Mouse (Mus musculus): ENCODE results near the gene Chst10. TPM values are rescaled to one million over a fixed set of nuclear protein-coding genes. Genes with fewer than 3 reads are reported as not detected.

Chst10 gene
- polyA plus RNA-seq, 1 experiment, result 38.2 TPM

DNA sequence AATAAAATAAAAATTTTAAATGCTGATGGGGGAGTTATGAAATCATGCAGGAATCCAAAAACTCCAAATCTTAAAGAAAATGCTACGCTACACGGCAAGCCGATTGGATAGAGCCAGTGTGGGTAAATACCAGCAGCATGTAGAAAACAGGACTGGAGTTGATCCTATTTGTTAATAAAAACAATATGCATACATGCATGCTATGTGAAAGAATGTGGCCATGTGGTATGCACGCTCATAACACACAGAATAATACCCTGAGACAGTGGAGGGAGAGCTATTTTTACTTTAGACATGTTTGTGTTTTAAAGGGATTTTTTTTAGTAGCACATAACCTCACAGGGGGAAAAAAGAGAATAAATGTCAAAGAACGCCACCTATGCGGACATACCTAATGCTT is 9.2 kb downstream of the Chst10 start:
- TF ChIP-seq POLR2A (IDR thresholded peaks at IDR 0.05; ENCODE audit: borderline replicate concordance, extremely low read depth, insufficient read depth, insufficient read length, poor library complexity, severe bottlenecking) (no peak), CTCF (IDR thresholded peaks at IDR 0.05; ENCODE audit: borderline replicate concordance, extremely low read depth, insufficient read depth, insufficient read length) (no peak)
- DNase-seq (ENCODE audit: low read depth), result no peak

DNA sequence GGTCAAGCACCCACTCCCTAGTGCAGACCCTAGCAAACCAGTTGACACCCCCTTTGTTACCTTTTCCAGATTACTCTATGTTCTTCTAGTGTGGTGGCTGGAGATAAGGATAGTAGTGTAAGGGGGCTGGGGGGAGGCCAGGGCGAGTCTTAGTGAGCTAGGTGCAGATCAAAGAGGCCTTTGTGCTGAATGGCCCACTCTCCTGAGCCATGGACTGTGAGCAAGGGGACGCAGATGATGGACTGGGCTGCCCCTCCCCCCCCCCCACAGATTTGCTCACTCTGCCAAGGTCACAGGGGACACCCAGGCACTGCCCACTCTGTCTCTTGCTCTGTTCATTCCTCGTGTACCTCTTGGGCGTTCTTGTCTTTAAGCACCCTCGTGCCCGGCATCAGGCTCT is 10.9 kb downstream of the Chst10 start:
- DNase-seq (ENCODE audit: low read depth), result no peak
- no peak for TF ChIP-seq CTCF (IDR thresholded peaks at IDR 0.05; ENCODE audit: borderline replicate concordance, extremely low read depth, insufficient read depth, insufficient read length)
- TF ChIP-seq POLR2A (IDR thresholded peaks at IDR 0.05; ENCODE audit: borderline replicate concordance, extremely low read depth, insufficient read depth, insufficient read length, poor library complexity, severe bottlenecking), result no peak

DNA sequence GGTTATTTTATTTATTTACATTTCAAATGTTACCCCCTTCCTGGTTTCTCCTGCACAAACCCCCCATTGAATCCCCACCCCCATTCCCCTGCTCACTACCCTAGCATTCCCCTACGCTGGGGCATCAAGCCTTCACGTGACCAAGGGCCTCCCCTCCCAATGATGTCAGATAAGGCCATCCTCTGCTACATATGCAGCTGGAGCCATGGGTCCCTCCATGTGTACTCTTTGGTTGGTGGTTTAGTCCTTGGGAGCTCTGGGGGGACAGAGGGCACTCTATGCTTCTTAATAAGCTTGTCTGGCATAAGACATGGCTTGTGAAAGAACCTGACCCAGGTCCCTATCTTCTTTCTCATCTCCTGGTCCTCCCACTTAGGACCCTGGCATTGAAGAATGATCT is 11.4 kb downstream of the Chst10 start:
- DNase-seq (ENCODE audit: low read depth), result no peak
- TF ChIP-seq POLR2A (IDR thresholded peaks at IDR 0.05; ENCODE audit: borderline replicate concordance, extremely low read depth, insufficient read depth, insufficient read length, poor library complexity, severe bottlenecking), result no peak

DNA sequence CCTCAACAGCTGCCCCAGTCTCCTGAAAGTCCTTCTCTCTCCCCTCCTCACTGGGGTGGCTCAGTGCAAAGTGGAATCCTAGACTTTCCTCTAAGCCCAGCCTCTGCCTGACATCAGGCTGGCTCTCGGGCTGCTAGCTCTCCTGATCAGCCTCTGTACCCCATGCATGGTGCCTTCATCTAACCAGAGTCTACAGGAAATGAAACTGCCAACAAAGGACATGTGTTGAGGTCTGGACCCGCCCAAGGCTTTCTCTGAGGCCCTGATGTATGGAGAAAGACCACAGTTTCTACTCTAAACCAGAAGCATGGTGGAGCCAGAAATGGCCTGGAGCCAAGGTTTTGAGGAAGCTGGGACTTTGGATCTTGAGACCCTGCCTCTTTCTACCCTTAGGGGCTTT is 12.0 kb downstream of the Chst10 start:
- no peak for DNase-seq (ENCODE audit: low read depth)
- no peak for TF ChIP-seq CTCF (IDR thresholded peaks at IDR 0.05; ENCODE audit: borderline replicate concordance, extremely low read depth, insufficient read depth, insufficient read length)
- TF ChIP-seq POLR2A (IDR thresholded peaks at IDR 0.05; ENCODE audit: borderline replicate concordance, extremely low read depth, insufficient read depth, insufficient read length, poor library complexity, severe bottlenecking), result no peak

DNA sequence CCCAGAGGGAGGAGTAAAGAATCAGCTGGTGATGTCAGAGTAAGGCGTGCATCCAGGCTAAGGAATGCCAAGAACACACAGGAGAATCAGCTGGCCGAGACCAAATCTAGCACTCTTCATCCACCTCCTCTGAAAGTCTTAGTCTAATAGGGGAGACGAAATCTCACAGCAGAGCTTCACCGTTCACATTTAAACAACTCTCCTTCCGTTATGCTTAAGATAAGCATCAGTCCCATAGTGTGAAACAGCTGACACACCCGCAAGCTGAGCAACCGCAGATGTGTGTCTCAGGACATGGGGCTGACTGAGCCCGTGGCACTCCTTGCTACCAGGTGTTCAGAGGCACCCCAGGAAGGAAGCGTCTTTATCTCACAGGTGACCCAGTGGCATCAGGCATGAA is 14.2 kb downstream of the Chst10 start:
- TF ChIP-seq CTCF (IDR thresholded peaks at IDR 0.05; ENCODE audit: borderline replicate concordance, extremely low read depth, insufficient read depth, insufficient read length) (no peak), POLR2A (IDR thresholded peaks at IDR 0.05; ENCODE audit: borderline replicate concordance, extremely low read depth, insufficient read depth, insufficient read length, poor library complexity, severe bottlenecking) (no peak)
- no peak for DNase-seq (ENCODE audit: low read depth)

DNA sequence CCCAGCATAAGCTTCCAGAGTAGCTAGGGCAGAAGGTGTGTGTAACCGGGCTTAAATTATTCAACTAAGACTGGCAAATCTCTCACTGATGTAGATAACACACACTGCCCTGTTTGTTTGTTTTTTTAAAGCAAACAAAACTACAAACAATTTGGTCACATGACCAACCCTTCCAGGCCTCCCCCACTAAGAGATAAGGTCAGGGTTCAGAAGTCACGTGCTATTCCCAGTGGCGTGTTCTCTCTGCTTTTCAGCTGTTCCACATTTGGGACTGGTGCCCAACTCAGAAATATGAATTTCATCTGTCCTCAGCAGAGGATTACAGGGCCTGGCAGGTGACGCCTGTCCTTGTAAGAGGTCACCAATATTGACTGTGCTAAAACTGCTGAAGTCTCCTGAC is 15.2 kb downstream of the Chst10 start:
- DNase-seq (ENCODE audit: low read depth), result no peak
- TF ChIP-seq POLR2A (IDR thresholded peaks at IDR 0.05; ENCODE audit: borderline replicate concordance, extremely low read depth, insufficient read depth, insufficient read length, poor library complexity, severe bottlenecking), result no peak
- no peak for TF ChIP-seq CTCF (IDR thresholded peaks at IDR 0.05; ENCODE audit: borderline replicate concordance, extremely low read depth, insufficient read depth, insufficient read length)

- no peak for DNase-seq (ENCODE audit: low read depth)
- no peak for TF ChIP-seq CTCF (IDR thresholded peaks at IDR 0.05; ENCODE audit: borderline replicate concordance, extremely low read depth, insufficient read depth, insufficient read length)
- no peak for TF ChIP-seq POLR2A (IDR thresholded peaks at IDR 0.05; ENCODE audit: borderline replicate concordance, extremely low read depth, insufficient read depth, insufficient read length, poor library complexity, severe bottlenecking)
Observed at GRCm38 (mm10) chr1:38881366-38881765, 16.6 kb downstream of the Chst10 start.

GRCm38 (mm10) chr1:38876671-38877382 is 21.1 kb downstream of the Chst10 start:
- no peak for TF ChIP-seq CTCF (IDR thresholded peaks at IDR 0.05; ENCODE audit: borderline replicate concordance, extremely low read depth, insufficient read depth, insufficient read length)
- no peak for TF ChIP-seq POLR2A (IDR thresholded peaks at IDR 0.05; ENCODE audit: borderline replicate concordance, extremely low read depth, insufficient read depth, insufficient read length, poor library complexity, severe bottlenecking)

DNA sequence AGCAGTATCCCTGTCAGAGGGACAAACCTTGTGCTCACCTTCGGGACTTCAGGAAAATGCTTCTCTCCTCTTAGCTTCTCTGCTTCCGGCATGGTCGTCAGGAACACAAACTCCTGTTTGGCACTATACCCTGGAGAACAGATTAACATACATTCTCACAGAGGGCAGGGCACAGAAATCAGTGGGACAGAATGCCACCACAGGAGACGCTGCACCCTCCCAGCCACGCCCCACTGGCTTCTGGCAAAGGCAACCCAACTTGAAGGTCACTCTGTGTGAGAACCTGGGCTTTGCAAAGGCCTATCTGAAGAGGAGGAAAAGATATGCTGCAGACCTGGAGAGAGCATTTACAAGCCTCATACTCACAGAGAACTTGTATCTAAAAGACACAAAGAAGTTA is 24.1 kb downstream of the Chst10 start:
- no peak for DNase-seq (ENCODE audit: low read depth)

More at GRCm38 (mm10) chr1:38876671-38877382, 21.1 kb downstream of the Chst10 start:
- DNase-seq (ENCODE audit: low read depth), result peak; percentile 68

GRCm38 (mm10) chr1:38871834-38872233 is 26.1 kb downstream of the Chst10 start:
- TF ChIP-seq CTCF (IDR thresholded peaks at IDR 0.05; ENCODE audit: borderline replicate concordance, extremely low read depth, insufficient read depth, insufficient read length), result no peak
- no peak for TF ChIP-seq POLR2A (IDR thresholded peaks at IDR 0.05; ENCODE audit: borderline replicate concordance, extremely low read depth, insufficient read depth, insufficient read length, poor library complexity, severe bottlenecking)
- DNase-seq (ENCODE audit: low read depth), result no peak

More for the DNA sequence above, 24.1 kb downstream of the Chst10 start:
- TF ChIP-seq POLR2A (IDR thresholded peaks at IDR 0.05; ENCODE audit: borderline replicate concordance, extremely low read depth, insufficient read depth, insufficient read length, poor library complexity, severe bottlenecking) (no peak), CTCF (IDR thresholded peaks at IDR 0.05; ENCODE audit: borderline replicate concordance, extremely low read depth, insufficient read depth, insufficient read length) (no peak)

GRCm38 (mm10) chr1:38869398-38870195 is 28.4 kb downstream of the Chst10 start:
- TF ChIP-seq CTCF (IDR thresholded peaks at IDR 0.05; ENCODE audit: borderline replicate concordance, extremely low read depth, insufficient read depth, insufficient read length) (no peak), POLR2A (IDR thresholded peaks at IDR 0.05; ENCODE audit: borderline replicate concordance, extremely low read depth, insufficient read depth, insufficient read length, poor library complexity, severe bottlenecking) (no peak)
- no peak for DNase-seq (ENCODE audit: low read depth)

DNA sequence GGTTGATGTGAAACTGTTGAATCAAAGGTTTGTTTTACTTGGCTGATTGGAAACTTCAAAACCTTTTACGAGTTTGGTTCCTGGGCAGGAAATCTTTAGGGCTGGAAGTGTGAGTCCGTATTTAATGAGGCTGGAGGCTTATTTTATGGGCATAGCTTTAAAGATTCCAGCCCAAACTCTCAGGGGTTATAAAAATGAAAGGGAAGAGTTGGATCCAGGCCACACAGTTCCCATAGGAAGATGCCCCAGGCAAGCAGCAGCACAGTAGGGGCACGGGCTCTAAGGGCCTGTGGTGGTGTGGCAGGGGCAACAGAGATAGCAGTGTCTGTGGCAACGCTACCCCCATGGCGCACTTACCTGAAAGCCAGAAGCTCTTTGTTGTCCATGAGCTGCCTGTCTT is 31.7 kb downstream of the Chst10 start:
- TF ChIP-seq CTCF (IDR thresholded peaks at IDR 0.05; ENCODE audit: borderline replicate concordance, extremely low read depth, insufficient read depth, insufficient read length), result no peak
- TF ChIP-seq POLR2A (IDR thresholded peaks at IDR 0.05; ENCODE audit: borderline replicate concordance, extremely low read depth, insufficient read depth, insufficient read length, poor library complexity, severe bottlenecking), result no peak
- DNase-seq (ENCODE audit: low read depth), result no peak

All from brain, embryonic 14.5 days (tissue).